Mouse (Mus musculus) lung, adult 2 months (tissue): ENCODE measurements around the gene Igsf21.

Experiments used
- CTCF ChIP-seq: fragments of 200-500 bp; IDR thresholded peaks from 2 replicates; pipeline ENCODE4 v1.5.1; 2011; ENCODE audit warnings: mild to moderate bottlenecking, low read length, control low read depth; ENCODE audit not compliant: insufficient read depth
- POLR2A ChIP-seq: fragments of 200-500 bp; IDR thresholded peaks from 2 replicates; pipeline ENCODE4 v1.6.1; 2011; ENCODE audit warnings: low read depth, mild to moderate bottlenecking, control low read depth, low read length, borderline replicate concordance; ENCODE audit errors: extremely low read depth

DNA sequence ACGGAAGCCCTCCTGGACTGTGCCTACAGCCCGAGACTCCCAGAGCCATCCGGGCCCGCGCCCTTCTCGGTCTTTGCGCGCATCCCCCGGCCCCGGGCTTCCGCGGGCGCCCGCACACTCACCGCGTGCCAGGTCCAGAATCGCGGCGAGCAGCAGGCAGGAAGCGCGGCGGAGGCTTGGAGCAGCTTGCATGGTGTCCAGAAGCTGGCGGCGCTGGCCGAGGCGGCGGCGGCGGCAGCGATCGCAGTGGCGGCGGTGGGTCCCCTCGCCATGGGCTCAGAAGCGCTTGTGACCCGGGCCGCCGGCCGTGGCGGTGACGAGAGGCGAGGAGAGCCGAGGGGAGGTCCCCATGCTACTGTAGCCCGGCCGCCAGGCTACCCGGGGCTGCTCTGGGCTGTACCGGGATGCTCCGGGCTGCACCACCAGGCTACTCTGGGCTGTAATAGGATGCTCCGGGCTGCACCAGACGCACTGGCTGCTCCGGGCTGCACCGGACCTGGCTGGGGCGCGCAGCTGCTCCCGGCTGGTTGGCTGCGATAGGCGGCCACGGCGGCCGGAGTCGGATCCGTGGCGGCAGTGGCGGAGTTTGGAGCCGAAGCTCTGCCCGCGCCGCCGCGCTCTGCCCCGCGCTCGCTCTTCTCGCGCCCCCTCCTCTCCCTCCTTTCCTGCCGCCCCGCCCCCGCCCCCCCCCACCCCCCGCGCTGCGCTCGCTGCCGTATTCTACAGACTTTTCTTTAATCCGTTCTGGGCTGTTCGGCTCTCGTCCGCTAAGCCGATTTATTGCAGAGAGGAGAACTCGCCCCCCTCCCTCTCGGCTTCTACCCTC, at the start of gene Igsf21:
- no peak for TF ChIP-seq CTCF
- no peak for TF ChIP-seq POLR2A
